Mouse (Mus musculus) liver, postnatal 0 days (tissue): Measurements from ENCODE around the gene H3f3b. TPM values are rescaled to one million over a fixed set of nuclear protein-coding genes. Genes with fewer than 3 reads are reported as not detected.
A peak's percentile ranks its signal among the peaks of the same experiment; 100 is the strongest.

Experiments used
- ATAC-seq: fragments of 200-750 bp; cut with Nextera tagmentation; 2 replicates; pipeline ENCODE4 v1.8.0; 2017; ENCODE audit warnings: mild to moderate bottlenecking, moderate library complexity
- DNase-seq: peaks from one replicate; pipeline ENCODE4 v3.0.0-alpha.2; 2016
- H3K27ac ChIP-seq: fragments of 300-500 bp; sonication (generic); 2 replicates; pipeline ENCODE4 v1.5.1; 2014; ENCODE audit warnings: antibody characterized with exemption, moderate library complexity, mild to moderate bottlenecking, low read depth
- H3K27me3 ChIP-seq: fragments of 300-500 bp; sonication (generic); 2 replicates; pipeline ENCODE4 v1.6.1; 2014; ENCODE audit warnings: low read length, control low read depth, mixed read lengths; ENCODE audit not compliant: insufficient read depth
- H3K36me3 ChIP-seq: fragments of 300-500 bp; sonication (generic); replicated peaks from 2 replicates; pipeline ENCODE4 v1.6.1; 2014; ENCODE audit warnings: mild to moderate bottlenecking, control low read depth, low read length, moderate library complexity, mixed read lengths; ENCODE audit not compliant: insufficient read depth
- H3K4me1 ChIP-seq: fragments of 300-500 bp; sonication (generic); 2 replicates; pipeline ENCODE4 v1.6.1; 2014; ENCODE audit warnings: antibody characterized with exemption, mild to moderate bottlenecking, control low read depth; ENCODE audit not compliant: insufficient read depth
- H3K4me2 ChIP-seq: fragments of 300-500 bp; sonication (generic); 2 replicates; pipeline ENCODE4 v1.6.1; 2014; ENCODE audit warnings: low read depth, mild to moderate bottlenecking, low read length, moderate library complexity, mixed read lengths
- H3K4me3 ChIP-seq: fragments of 300-500 bp; sonication (generic); 2 replicates; pipeline ENCODE4 v1.5.1; 2014; ENCODE audit warnings: low read depth, low read length
- H3K9ac ChIP-seq: fragments of 300-500 bp; sonication (generic); replicated peaks from 2 replicates; pipeline ENCODE4 v1.6.1; 2014; ENCODE audit warnings: mild to moderate bottlenecking, moderate library complexity
- H3K9me3 ChIP-seq: fragments of 300-500 bp; sonication (generic); 2 replicates; pipeline ENCODE4 v1.6.1; 2016; ENCODE audit warnings: mild to moderate bottlenecking, control low read depth, low read length, mixed read lengths
- CTCF ChIP-seq: sonication (generic); IDR thresholded peaks from 2 replicates; pipeline ENCODE4 v1.5.1; 2016; ENCODE audit warnings: antibody characterized with exemption, low read depth
- EP300 ChIP-seq: IDR thresholded peaks from 2 replicates; pipeline ENCODE4 v1.6.1; 2016; ENCODE audit warnings: antibody characterized with exemption, low read depth, mild to moderate bottlenecking
- WGBS: fragments of 180-500 bp; shearing (Covaris S2); extraction: QIAGEN DNeasy Blood & Tissue Kit; methylation state at CpG from one replicate; pipeline ENCODE4 v1.1.7; 2014; ENCODE audit not compliant: insufficient replicate concordance; 5-methylcytosine and 5-hydroxymethylcytosine counted together
- polyA plus RNA-seq: library from polyadenylated mRNA; unstranded; fragments of >200 nt; fragmentation: Nextera tagmentation; extraction: Ambion mirVana; gene quantifications from 2 replicates; pipeline ENCODE4 v1.2.1, GENCODE M21; 2015

Gene H3f3b
- polyA plus RNA-seq, 1 experiment from 2014 or later, result 656 TPM

GRCm38 (mm10) chr11:116007095-116007850, 20.5 kb downstream of the H3f3b start:
- H3K4me3 ChIP-seq, result no peak overlapping the region
- DNase-seq (peak; percentile 20), ATAC-seq (no peak)
- H3K36me3 ChIP-seq, result peaks cover 18% of the 10 kb centered on the region
- H3K4me2 ChIP-seq, result no peak overlapping the region
- TF ChIP-seq CTCF (no peak), EP300 (no peak)
- peaks cover 26% of the 10 kb centered on the region for H3K4me1 ChIP-seq
- no peak overlapping the region for H3K9ac ChIP-seq
- WGBS, result 86% methylated on average over 28 of the region's 28 CpGs
- H3K9me3 ChIP-seq, result no peaks in the 10 kb centered on the region
- no peaks in the 10 kb centered on the region for H3K27me3 ChIP-seq
- H3K27ac ChIP-seq, result no peak overlapping the region

- Histone ChIP-seq H3K9ac (peak overlapping the region; percentile 65), H3K27ac (peak overlapping the region; percentile 90), H3K4me1 (peaks cover 18% of the 10 kb centered on the region), H3K27me3 (no peaks in the 10 kb centered on the region), H3K9me3 (no peaks in the 10 kb centered on the region), H3K4me3 (no peak overlapping the region), H3K36me3 (peaks cover 18% of the 10 kb centered on the region), H3K4me2 (peak overlapping the region; percentile 84)
- ATAC-seq (0 out of 2 replicates have a peak, but pooled peaks have one; percentile 0), DNase-seq (peak; percentile 16)
- no peak for TF ChIP-seq EP300
- TF ChIP-seq CTCF, result no peak
- WGBS, result 61% methylated on average over 9 of the region's 9 CpGs
These were observed 21.9 kb downstream of the H3f3b start for GRCm38 (mm10) chr11:116005701-116006419.

DNA sequence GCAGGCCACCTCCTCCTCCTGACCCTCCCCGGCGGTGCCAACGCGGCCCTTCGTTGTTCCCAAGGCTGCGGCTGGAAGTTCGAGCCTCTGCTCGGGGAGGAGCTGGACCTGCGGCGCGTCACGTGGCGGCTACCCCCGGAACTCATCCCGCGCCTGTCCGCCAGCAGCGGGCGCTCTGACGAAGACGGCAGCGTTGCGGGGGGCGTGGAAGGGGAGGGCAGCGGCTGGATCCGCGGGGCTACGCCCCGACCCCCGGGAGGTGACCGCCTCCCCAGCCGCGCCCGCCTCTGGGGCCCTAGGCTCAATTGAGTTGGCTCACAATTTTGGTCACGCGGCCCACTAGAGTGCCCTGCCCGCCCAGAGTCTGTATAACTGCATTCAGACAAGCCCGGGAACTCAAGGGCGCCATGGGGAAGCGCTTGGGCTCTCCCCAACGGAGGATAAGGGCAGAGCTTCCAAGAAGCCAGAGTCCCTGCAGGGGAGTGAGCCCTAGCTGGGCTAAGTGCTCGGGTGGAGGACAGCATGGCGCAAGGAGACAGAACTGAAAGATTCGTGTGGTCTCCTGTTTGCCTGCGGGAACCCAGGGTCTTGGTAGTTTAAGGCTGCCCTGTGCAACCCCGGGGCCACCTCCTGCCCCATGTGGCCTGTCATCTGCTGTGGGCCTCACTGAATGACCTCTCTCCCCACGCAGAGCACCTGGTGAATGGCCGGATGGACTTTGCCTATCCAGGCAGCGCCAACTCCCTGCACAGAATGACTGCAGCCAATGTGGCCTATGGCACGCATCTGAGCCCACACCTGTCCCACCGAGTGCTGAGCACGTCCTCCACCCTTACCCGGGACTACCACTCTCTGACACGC, 22.7 kb downstream of the H3f3b start:
- Histone ChIP-seq H3K36me3 (peaks cover 17% of the 10 kb centered on the region), H3K4me3 (peak overlapping the region; percentile 40), H3K9me3 (no peaks in the 10 kb centered on the region), H3K27ac (peak overlapping the region; percentile 90), H3K9ac (peak overlapping the region; percentile 65), H3K4me2 (peak overlapping the region; percentile 84), H3K4me1 (peaks cover 17% of the 10 kb centered on the region), H3K27me3 (no peaks in the 10 kb centered on the region)
- TF ChIP-seq EP300 (no peak), CTCF (peak; percentile 82)
- 5% methylated on average over 48 of the region's 54 CpGs for WGBS
- DNase-seq (peak; percentile 87), ATAC-seq (peak; percentile 77)

- H3K4me1 ChIP-seq, result peaks cover 20% of the 10 kb centered on the region
- peak overlapping the region; percentile 90 for H3K27ac ChIP-seq
- H3K4me2 ChIP-seq, result peak overlapping the region; percentile 84
- DNase-seq, result no peak
- H3K36me3 ChIP-seq, result peaks cover 14% of the 10 kb centered on the region
- peak overlapping the region; percentile 65 for H3K9ac ChIP-seq
- peak; percentile 1 for ATAC-seq
- TF ChIP-seq EP300 (no peak), CTCF (no peak)
- 19% methylated on average over 8 of the region's 8 CpGs for WGBS
- H3K27me3 ChIP-seq, result 0 out of 2 replicates have a peak, but pooled peaks cover 4% of the 10 kb centered on the region
- H3K9me3 ChIP-seq, result no peaks in the 10 kb centered on the region
- H3K4me3 ChIP-seq, result peak overlapping the region; percentile 40
These were observed 23.5 kb downstream of the H3f3b start for GRCm38 (mm10) chr11:116004186-116004823.

DNA sequence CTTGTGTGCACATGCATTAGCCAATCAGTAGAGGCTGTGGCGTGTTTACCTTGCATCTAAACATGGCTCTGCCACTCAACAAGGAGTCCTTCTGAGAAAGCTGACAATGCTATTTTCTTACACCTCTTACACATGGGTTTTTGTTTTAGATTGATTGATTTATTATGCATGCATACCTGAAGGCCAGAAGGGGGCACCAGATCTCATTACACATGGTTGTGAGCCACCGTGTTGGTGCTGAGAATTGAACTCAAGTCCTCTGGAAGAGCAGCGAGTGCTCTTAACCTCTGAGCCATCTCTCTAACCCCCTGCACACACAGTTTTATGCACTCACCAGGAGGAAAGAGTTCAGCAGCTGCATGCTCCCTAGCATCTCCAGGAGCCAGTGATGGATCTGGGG, 24.9 kb downstream of the H3f3b start:
- Histone ChIP-seq H3K4me2 (no peak overlapping the region), H3K9ac (no peak overlapping the region), H3K9me3 (no peaks in the 10 kb centered on the region), H3K27ac (no peak overlapping the region), H3K27me3 (0 out of 2 replicates have a peak, but pooled peaks cover 4% of the 10 kb centered on the region), H3K4me3 (no peak overlapping the region), H3K4me1 (peaks cover 20% of the 10 kb centered on the region), H3K36me3 (peaks cover 5% of the 10 kb centered on the region; the same call in 1 of the 2 replicates)
- no peak for TF ChIP-seq EP300
- peak; percentile 22; the same call in 1 of the 2 replicates for TF ChIP-seq CTCF
- WGBS, result 79% methylated on average over 3 of the region's 3 CpGs
- ATAC-seq (no peak), DNase-seq (no peak)
